Mouse (Mus musculus) heart, embryonic 10.5 days (tissue): ENCODE results near the gene Htr6. TPM values are rescaled to one million over a fixed set of nuclear protein-coding genes. Genes with fewer than 3 reads are reported as not detected.

Experiments
- DNase-seq: peaks from one replicate; pipeline ENCODE4 v3.0.0-alpha.2; 2017; ENCODE audit warnings: low spot score
- H3K27ac ChIP-seq: fragments of 300-500 bp; sonication (generic); 2 replicates; pipeline ENCODE4 v1.5.1; 2016; ENCODE audit warnings: mild to moderate bottlenecking
- H3K27me3 ChIP-seq: fragments of 300-500 bp; sonication (generic); 2 replicates; pipeline ENCODE4 v1.6.1; 2016; ENCODE audit warnings: mild to moderate bottlenecking; ENCODE audit not compliant: poor library complexity, insufficient read depth, severe bottlenecking
- H3K36me3 ChIP-seq: fragments of 300-500 bp; sonication (generic); 2 replicates; pipeline ENCODE4 v1.6.1; 2016; ENCODE audit warnings: mild to moderate bottlenecking, moderate library complexity
- H3K4me1 ChIP-seq: fragments of 300-500 bp; sonication (generic); 2 replicates; pipeline ENCODE4 v1.6.1; 2016; ENCODE audit warnings: mild to moderate bottlenecking
- H3K4me3 ChIP-seq: fragments of 300-500 bp; sonication (generic); 2 replicates; pipeline ENCODE4 v1.5.1; 2016; ENCODE audit warnings: mild to moderate bottlenecking, moderate library complexity
- H3K9me3 ChIP-seq: fragments of 300-500 bp; sonication (generic); 2 replicates; pipeline ENCODE4 v1.6.1; 2016; ENCODE audit warnings: mild to moderate bottlenecking, moderate library complexity
- WGBS: fragments of 180-500 bp; shearing (Covaris S2); methylation state at CpG from one replicate; pipeline ENCODE4 v1.1.7; 2016; 5-methylcytosine and 5-hydroxymethylcytosine counted together
- polyA plus RNA-seq: library from polyadenylated mRNA; unstranded; fragments of >200 nt; fragmentation: Nextera tagmentation; extraction: Ambion mirVana; gene quantifications from 2 replicates; pipeline ENCODE4 v1.2.1, GENCODE M21; 2016

Gene Htr6
- polyA plus RNA-seq, 1 experiment from 2014 or later = not detected

DNA sequence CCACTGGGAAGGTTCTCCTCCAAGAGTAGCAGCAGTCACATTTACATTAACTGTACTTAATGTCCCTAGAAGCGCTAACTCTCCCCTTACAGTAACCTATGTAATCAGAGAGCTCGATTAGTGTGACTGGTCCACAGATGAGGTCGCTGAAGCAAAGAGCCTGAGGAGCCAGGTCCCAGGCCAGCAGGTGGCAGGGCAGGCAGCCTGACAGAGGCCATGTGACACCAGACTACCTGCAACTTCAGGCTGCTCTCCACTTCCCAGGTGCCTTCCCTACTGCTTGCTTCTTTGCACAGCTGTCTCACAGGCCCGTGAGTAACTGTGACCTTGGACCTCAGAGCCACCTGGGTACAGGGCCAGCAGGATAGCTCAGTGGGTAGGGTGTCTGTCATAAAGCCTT is 40.8 kb downstream of the Htr6 start:
- 37% methylated on average over 4 of the region's 4 CpGs for WGBS

DNA sequence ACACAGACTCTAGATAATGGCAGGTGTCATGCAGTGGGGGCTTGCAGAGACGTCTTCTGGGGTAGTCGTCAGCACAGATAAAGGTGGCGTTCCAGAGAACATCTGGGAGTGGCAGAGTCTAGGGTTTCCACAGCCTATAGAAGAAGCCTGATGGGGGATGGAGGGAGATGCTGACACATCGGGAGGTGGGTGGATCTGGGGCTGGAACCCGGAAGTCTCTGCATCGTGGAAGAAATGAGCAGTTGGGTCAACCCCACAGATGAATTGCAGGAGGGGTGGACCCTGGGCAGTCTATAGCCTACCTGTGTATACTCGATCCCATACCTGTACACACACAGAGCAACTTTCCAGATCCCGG is 41.4 kb downstream of the Htr6 start:
- Histone ChIP-seq H3K27ac (no peak overlapping the region; the same call in 1 of the 2 replicates), H3K4me3 (no peak overlapping the region), H3K36me3 (no peaks in the 10 kb centered on the region), H3K9me3 (no peaks in the 10 kb centered on the region), H3K27me3 (peaks cover 17% of the 10 kb centered on the region), H3K4me1 (peaks cover 17% of the 10 kb centered on the region; the same call in 1 of the 2 replicates)
- DNase-seq = no peak
- 66% methylated on average over 8 of the region's 8 CpGs for WGBS

More for the DNA sequence above, 40.8 kb downstream of the Htr6 start:
- H3K9me3 ChIP-seq = no peaks in the 10 kb centered on the region
- no peak overlapping the region for H3K27ac ChIP-seq
- peaks cover 17% of the 10 kb centered on the region; the same call in 1 of the 2 replicates for H3K4me1 ChIP-seq
- no peaks in the 10 kb centered on the region for H3K36me3 ChIP-seq
- no peak for DNase-seq
- no peak overlapping the region for H3K4me3 ChIP-seq
- H3K27me3 ChIP-seq = peaks cover 22% of the 10 kb centered on the region

DNA sequence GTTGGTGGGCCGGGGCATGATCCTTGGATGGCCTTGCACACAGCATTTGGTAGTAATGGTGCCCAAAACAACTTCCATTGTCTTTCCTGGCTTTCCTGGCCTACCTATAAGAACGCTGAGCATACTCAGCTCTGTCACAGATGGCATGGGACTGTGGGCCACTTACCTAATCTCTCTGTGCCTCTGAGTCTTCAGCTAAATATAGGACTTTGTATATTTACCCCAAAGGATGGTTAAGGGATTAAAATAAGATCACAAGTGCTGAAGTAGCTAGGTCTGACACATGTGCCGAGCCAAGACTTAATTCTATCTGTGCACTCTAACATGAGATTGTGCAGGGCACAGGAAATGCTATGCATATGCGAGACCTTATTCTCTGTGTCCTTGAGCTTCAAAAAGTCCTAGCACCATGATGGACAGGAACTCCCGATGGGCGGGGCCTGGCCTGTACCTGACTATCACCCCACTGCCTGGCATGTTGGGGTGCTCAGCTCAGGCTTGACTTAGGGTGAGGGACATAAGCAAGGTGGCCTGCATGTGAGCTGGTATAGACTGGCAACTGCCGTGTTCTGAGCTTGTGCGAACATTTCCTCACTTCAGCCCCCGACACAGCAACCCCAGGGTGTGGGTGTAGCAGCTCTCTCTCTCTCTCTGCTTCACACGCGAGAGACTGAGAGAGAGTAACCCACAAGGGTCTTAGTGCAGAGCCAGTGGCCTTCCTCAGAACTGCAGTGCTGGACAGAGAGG is 41.9 kb downstream of the Htr6 start:
- Histone ChIP-seq H3K36me3 (no peaks in the 10 kb centered on the region), H3K27ac (peak overlapping the region; percentile 16; the same call in 1 of the 2 replicates), H3K4me3 (no peak overlapping the region), H3K27me3 (peaks cover 11% of the 10 kb centered on the region), H3K4me1 (peaks cover 17% of the 10 kb centered on the region; the same call in 1 of the 2 replicates), H3K9me3 (no peaks in the 10 kb centered on the region)
- DNase-seq = no peak
- WGBS = 67% methylated on average over 11 of the region's 11 CpGs

DNA sequence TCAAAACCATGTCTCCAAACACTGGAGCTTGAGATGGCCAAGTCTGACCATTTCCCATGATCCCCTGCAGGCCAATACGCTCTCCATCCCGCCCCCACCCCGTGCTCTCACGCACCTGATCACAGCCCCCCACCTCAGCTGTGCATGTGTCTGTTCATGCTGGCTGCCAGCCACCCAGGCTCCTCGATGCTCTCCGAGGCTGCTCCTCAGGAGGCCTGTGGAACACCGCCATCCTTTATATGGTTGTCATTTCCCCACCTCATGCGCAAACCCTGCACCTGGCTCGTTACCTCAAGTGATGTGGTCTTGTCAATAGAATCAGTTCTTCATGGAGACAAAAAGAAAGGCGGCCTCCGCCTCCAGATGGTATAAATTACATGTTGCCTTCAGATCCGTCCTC is 42.8 kb downstream of the Htr6 start:
- H3K27me3 ChIP-seq = peaks cover 9% of the 10 kb centered on the region
- no peak overlapping the region for H3K4me3 ChIP-seq
- no peak for DNase-seq
- peaks cover 17% of the 10 kb centered on the region; the same call in 1 of the 2 replicates for H3K4me1 ChIP-seq
- 89% methylated on average over 12 of the region's 12 CpGs for WGBS
- H3K36me3 ChIP-seq = no peaks in the 10 kb centered on the region
- no peaks in the 10 kb centered on the region for H3K9me3 ChIP-seq
- H3K27ac ChIP-seq = no peak overlapping the region

DNA sequence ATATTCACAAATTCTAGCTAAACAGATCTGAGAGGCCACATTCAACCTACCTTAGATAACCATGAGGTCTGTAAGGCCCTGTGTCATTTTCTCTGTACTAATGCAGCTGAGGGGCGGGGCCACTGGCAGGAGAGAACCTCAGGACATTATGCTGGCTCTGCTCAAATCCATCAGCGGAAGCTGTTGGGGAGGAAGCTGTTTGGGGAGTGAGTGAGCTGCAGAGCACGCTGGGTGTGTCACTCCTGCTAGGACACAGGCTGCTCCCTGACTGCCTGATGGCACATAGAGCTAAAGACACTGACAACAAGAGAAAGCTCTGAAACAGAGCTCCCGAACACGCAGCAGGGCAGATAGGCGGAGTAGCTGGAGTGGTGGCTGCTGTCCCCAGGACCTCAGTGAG is 44.7 kb downstream of the Htr6 start:
- no peak overlapping the region for H3K27ac ChIP-seq
- no peak overlapping the region for H3K4me3 ChIP-seq
- H3K27me3 ChIP-seq = peaks cover 9% of the 10 kb centered on the region; the same call in 1 of the 2 replicates
- no peaks in the 10 kb centered on the region for H3K36me3 ChIP-seq
- DNase-seq = no peak
- peaks cover 17% of the 10 kb centered on the region; the same call in 1 of the 2 replicates for H3K4me1 ChIP-seq
- 47% methylated on average over 6 of the region's 6 CpGs for WGBS
- H3K9me3 ChIP-seq = no peaks in the 10 kb centered on the region

DNA sequence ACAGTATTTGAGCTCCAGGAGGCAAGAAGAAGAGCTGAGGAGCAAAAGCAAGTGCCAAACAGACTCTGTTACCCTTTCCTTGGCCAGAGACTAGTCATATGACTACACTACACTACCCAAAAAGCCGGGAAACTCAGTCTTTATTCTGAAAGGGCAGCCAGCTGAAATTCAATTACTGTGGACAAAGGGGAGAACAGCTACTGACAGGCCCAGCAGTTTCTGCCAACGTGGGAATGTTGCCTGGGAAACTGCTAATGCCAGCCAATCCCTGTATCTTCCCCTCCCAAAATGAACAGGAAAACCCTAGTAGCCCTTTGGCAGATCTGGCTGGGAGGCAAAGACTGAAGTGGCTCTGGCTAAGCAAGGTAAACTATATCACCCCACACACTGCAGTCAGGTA is 51.0 kb downstream of the Htr6 start:
- Histone ChIP-seq H3K4me3 (no peak overlapping the region), H3K27ac (no peak overlapping the region), H3K36me3 (0 out of 2 replicates have a peak, but pooled peaks cover 4% of the 10 kb centered on the region), H3K27me3 (no peaks in the 10 kb centered on the region), H3K9me3 (no peaks in the 10 kb centered on the region), H3K4me1 (peaks cover 11% of the 10 kb centered on the region)
- WGBS = 47% methylated on average over 2 of the region's 2 CpGs
- no peak for DNase-seq

DNA sequence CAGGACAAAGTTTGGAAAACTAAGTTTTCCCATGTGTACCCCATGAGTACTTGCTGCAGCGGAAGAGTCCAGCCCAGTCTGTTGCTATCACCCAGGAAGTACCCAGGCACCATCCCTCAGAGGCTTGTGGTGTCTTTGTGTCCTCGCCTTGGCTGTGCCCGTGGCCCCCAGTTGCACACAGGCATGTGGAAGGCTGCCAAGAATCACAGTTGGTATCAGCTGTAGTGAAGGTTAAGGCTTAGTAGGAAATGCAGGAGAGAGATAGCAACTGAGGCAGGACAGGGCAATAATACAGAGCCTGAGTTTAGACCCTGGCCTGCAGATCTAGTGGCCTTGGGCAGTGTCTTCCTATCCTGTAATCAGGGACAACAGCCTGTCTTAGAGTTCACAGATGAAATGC is 55.0 kb downstream of the Htr6 start:
- no peaks in the 10 kb centered on the region for H3K9me3 ChIP-seq
- H3K4me3 ChIP-seq = no peak overlapping the region
- DNase-seq = no peak
- WGBS = 67% methylated on average over 3 of the region's 3 CpGs
- peaks cover 13% of the 10 kb centered on the region for H3K4me1 ChIP-seq
- no peaks in the 10 kb centered on the region for H3K27me3 ChIP-seq
- H3K36me3 ChIP-seq = 0 out of 2 replicates have a peak, but pooled peaks cover 4% of the 10 kb centered on the region
- no peak overlapping the region for H3K27ac ChIP-seq

DNA sequence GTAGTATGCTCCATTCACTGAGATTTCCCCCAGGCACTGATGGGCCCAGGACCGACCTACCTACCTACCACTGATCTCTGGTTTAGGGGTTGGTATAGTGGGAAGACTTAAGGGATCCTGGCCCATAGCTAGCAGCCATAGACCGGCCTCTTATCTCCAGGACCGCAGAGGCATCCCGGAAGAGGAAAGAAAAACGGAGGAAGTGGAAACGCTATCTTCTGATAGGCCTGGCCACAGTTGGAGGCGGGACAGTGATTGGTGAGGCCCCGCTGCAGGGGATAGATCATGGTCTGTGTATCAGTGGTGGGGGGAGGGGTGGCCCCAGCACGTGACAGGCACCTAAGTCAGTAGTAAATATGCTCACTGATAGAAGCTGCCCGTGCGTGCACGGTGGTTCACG is 56.0 kb downstream of the Htr6 start:
- Histone ChIP-seq H3K27ac (no peak overlapping the region), H3K27me3 (no peaks in the 10 kb centered on the region), H3K36me3 (0 out of 2 replicates have a peak, but pooled peaks cover 4% of the 10 kb centered on the region), H3K9me3 (no peaks in the 10 kb centered on the region), H3K4me1 (peaks cover 13% of the 10 kb centered on the region), H3K4me3 (no peak overlapping the region)
- WGBS = 37% methylated on average over 13 of the region's 13 CpGs
- no peak for DNase-seq

DNA sequence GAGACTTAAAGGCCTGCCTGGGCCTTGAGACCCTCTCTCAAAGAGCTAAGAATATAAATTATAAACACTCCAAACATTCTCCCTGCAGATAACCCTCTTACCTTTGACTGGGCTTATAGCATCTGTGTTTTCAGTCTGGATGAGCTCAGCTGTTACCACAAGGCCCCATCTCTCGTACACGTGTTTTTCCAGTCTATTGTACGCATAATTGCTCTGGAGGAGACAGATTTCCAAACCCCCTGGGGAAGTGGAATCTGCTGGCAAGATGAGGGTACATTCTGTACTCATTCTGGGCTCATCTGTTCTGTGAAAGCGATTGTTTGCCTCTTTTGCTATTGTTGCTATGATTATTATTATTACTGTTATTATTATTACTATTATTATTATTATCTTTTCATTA is 56.4 kb downstream of the Htr6 start:
- Histone ChIP-seq H3K36me3 (0 out of 2 replicates have a peak, but pooled peaks cover 4% of the 10 kb centered on the region), H3K27me3 (no peaks in the 10 kb centered on the region), H3K9me3 (no peaks in the 10 kb centered on the region), H3K27ac (no peak overlapping the region), H3K4me3 (no peak overlapping the region), H3K4me1 (peaks cover 13% of the 10 kb centered on the region)
- no peak for DNase-seq
- 82% methylated on average over 4 of the region's 4 CpGs for WGBS

DNA sequence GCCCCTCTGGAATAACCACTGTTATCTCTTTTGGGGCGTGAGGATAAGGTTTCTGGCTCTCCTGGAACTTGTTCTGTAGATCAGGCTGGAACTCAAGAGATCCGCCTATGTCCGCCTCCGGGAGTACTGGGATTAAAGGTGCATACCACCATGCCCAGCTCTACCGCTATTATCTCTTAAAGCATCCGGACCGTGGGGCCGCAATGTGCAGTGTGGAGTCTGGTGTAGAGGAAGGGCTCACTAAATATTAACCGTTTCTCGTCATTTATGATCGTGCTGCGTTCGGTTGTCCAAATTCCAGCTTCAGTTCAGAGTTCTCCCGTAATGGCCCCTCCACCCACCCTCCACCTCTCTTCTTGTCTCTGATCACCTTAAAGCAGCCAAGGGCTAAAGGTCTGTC is 57.0 kb downstream of the Htr6 start:
- H3K4me3 ChIP-seq = no peak overlapping the region
- H3K27me3 ChIP-seq = no peaks in the 10 kb centered on the region
- DNase-seq = no peak
- 0 out of 2 replicates have a peak, but pooled peaks cover 4% of the 10 kb centered on the region for H3K36me3 ChIP-seq
- no peaks in the 10 kb centered on the region for H3K9me3 ChIP-seq
- peaks cover 13% of the 10 kb centered on the region for H3K4me1 ChIP-seq
- no peak overlapping the region for H3K27ac ChIP-seq
- 74% methylated on average over 14 of the region's 14 CpGs for WGBS

DNA sequence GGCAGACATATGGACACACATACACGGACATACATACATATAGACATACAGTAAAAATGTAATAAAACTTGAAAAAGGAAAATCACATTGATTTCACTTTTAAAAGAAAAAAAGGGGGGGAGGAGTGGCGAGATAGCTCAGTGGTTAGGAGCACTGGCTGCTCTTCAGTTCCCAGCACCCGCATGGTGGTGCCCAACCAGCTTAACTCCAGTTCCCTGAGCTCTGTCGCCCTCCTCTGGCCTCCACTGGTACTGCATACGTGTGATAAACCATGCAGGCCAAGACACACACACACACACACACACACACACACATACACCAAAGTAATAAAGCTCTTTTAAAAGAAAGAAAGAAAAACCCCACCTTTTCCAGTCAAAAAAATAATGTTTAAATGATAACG is 60.6 kb downstream of the Htr6 start:
- 78% methylated on average over 6 of the region's 6 CpGs for WGBS

DNA sequence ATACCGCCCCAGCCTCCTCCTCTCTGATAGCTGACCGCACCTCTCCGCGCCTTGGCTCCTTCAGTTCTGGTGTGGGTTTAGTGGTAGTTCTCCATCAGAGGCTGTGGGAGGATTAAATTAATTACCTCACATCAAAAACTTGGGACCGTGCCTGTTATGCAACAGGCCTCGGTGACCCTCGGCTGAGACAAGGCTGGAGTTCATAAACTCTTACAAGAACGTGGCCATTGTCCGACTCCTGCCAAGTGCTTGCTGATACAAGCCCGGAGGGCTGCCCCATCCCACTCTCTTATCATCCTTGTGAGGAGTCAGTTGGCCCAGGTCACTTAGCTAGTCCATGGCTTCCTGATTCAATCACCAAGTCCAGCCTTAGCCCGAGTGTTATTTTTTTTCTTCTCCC is 62.1 kb downstream of the Htr6 start:
- DNase-seq = no peak

More for the DNA sequence above, 60.6 kb downstream of the Htr6 start:
- Histone ChIP-seq H3K4me3 (no peak overlapping the region), H3K36me3 (no peaks in the 10 kb centered on the region), H3K27ac (no peak overlapping the region), H3K9me3 (no peaks in the 10 kb centered on the region), H3K4me1 (peaks cover 6% of the 10 kb centered on the region), H3K27me3 (peaks cover 3% of the 10 kb centered on the region; the same call in 1 of the 2 replicates)
- no peak for DNase-seq

DNA sequence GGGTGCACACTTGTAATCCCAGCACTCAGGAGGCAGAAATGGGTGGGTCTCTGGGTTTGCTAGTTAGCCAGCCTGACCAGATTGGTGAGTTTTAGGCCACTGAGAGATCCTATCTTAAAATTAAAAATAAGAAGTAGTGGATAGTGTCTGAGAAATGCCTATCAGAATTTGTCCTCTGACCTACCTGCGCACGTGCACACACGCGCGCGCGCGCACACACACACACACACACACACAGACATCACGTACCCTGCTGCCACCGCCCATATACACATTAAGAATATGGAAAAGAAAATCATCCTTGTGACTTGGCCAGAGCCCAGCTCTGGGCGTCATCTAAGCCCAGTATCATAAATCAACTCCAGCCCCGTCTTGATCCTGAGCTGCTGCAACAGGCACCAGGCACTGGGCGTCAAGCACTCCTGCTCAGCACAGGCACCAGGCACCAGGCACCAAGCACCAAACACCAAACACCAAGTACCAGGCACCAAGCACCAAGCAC is 64.1 kb downstream of the Htr6 start:
- no peak overlapping the region for H3K27ac ChIP-seq
- H3K36me3 ChIP-seq = no peaks in the 10 kb centered on the region
- no peaks in the 10 kb centered on the region for H3K9me3 ChIP-seq
- peaks cover 6% of the 10 kb centered on the region; the same call in 1 of the 2 replicates for H3K4me1 ChIP-seq
- DNase-seq = no peak
- WGBS = 93% methylated on average over 13 of the region's 13 CpGs
- H3K4me3 ChIP-seq = no peak overlapping the region
- peaks cover 3% of the 10 kb centered on the region; the same call in 1 of the 2 replicates for H3K27me3 ChIP-seq

More for the DNA sequence above, 62.1 kb downstream of the Htr6 start:
- Histone ChIP-seq H3K4me3 (no peak overlapping the region), H3K9me3 (no peaks in the 10 kb centered on the region), H3K4me1 (no peaks in the 10 kb centered on the region), H3K27me3 (peaks cover 3% of the 10 kb centered on the region; the same call in 1 of the 2 replicates), H3K36me3 (no peaks in the 10 kb centered on the region), H3K27ac (no peak overlapping the region)
- 74% methylated on average over 11 of the region's 11 CpGs for WGBS
